Comparison of ENCODE assay signal across 8 mouse cellular contexts in genomic region chr1:153750054-153750453, GRCm38 (mm10). TPM values are rescaled to one million over a fixed set of nuclear protein-coding genes. Genes with fewer than 3 reads are reported as not detected.
DNase-seq lines count a peak whose midpoint lies in the region; ATAC-seq and TF ChIP-seq lines count a peak whose summit lies in the region.

No protein-coding gene starts in this region.

- no peak for TF ChIP-seq EP300 in stomach, postnatal 0 days (optimal IDR thresholded peaks at IDR 0.05)

- no peaks in the 10 kb centered on the region for H3K9me3 ChIP-seq in megakaryocyte, embryonic 14.5 days
- H3K9me3 ChIP-seq in forebrain, embryonic 15.5 days, result no peaks in the 10 kb centered on the region
- H3K9me3 ChIP-seq in liver, embryonic 15.5 days (replicated peaks), result no peaks in the 10 kb centered on the region
- H3K9me3 ChIP-seq in stomach, postnatal 0 days (ENCODE audit: control insufficient read depth, low read length), result no peaks in the 10 kb centered on the region

- peak overlapping the region; percentile 84 for H3K27ac ChIP-seq in forebrain, embryonic 15.5 days (replicated peaks)
- H3K27ac ChIP-seq in liver, embryonic 15.5 days (replicated peaks), result peak overlapping the region; percentile 92
- peak overlapping the region; percentile 67 for H3K27ac ChIP-seq in stomach, postnatal 0 days (replicated peaks)

- ATAC-seq in megakaryocyte, adult 5-6 weeks (ENCODE audit: poor library complexity, severe bottlenecking), result no peak
- 0 out of 2 replicates have a peak, but pooled peaks have one; percentile 9 for ATAC-seq in forebrain, embryonic 15.5 days (replicated peaks)
- peak; percentile 75 for ATAC-seq in liver, embryonic 15.5 days (ENCODE audit: insufficient read depth)
- no peak for ATAC-seq in stomach, postnatal 0 days (ENCODE audit: low FRiP score, low TSS enrichment)

- peaks cover 76% of the 10 kb centered on the region for H3K4me1 ChIP-seq in megakaryocyte, embryonic 14.5 days
- peaks cover 47% of the 10 kb centered on the region for H3K4me1 ChIP-seq in forebrain, embryonic 15.5 days
- peaks cover 69% of the 10 kb centered on the region for H3K4me1 ChIP-seq in liver, embryonic 15.5 days (replicated peaks)
- no peaks in the 10 kb centered on the region for H3K4me1 ChIP-seq in stomach, postnatal 0 days (replicated peaks; ENCODE audit: control insufficient read depth, insufficient read depth)

- peak overlapping the region; percentile 90 for H3K4me3 ChIP-seq in megakaryocyte, embryonic 14.5 days (replicated peaks)
- H3K4me3 ChIP-seq in forebrain, embryonic 15.5 days, result peak overlapping the region; percentile 46
- H3K4me3 ChIP-seq in liver, embryonic 15.5 days (replicated peaks), result peak overlapping the region; percentile 66
- peak overlapping the region; percentile 40; the same call in 1 of the 2 replicates for H3K4me3 ChIP-seq in stomach, postnatal 0 days (ENCODE audit: low read depth, low read length)

- no peak for TF ChIP-seq CTCF in stomach, postnatal 0 days (IDR thresholded peaks at IDR 0.05; ENCODE audit: low read depth)

- peak overlapping the region; percentile 73 for H3K9ac ChIP-seq in forebrain, embryonic 15.5 days (replicated peaks)
- peak overlapping the region; percentile 63 for H3K9ac ChIP-seq in liver, embryonic 15.5 days
- H3K9ac ChIP-seq in stomach, postnatal 0 days (ENCODE audit: low read length), result no peak overlapping the region

- H3K4me2 ChIP-seq in forebrain, embryonic 15.5 days (replicated peaks), result peak overlapping the region; percentile 51
- peak overlapping the region; percentile 78 for H3K4me2 ChIP-seq in liver, embryonic 15.5 days
- H3K4me2 ChIP-seq in stomach, postnatal 0 days (replicated peaks; ENCODE audit: low read depth), result peak overlapping the region; percentile 63

- peaks cover 20% of the 10 kb centered on the region for H3K36me3 ChIP-seq in megakaryocyte, embryonic 14.5 days (replicated peaks; ENCODE audit: low read length)
- H3K36me3 ChIP-seq in forebrain, embryonic 15.5 days, result 0 out of 2 replicates have a peak, but pooled peaks cover 5% of the 10 kb centered on the region
- H3K36me3 ChIP-seq in liver, embryonic 15.5 days (replicated peaks), result peaks cover 17% of the 10 kb centered on the region
- no peaks in the 10 kb centered on the region for H3K36me3 ChIP-seq in stomach, postnatal 0 days (ENCODE audit: control insufficient read depth, insufficient read depth, low read length)

- intact Hi-C loops in left cerebral cortex, postnatal 4 days (cut with DNase I), result no loop called here

- no peak for DNase-seq in stomach, postnatal 0 days (ENCODE audit: low spot score)
- no peak for DNase-seq in yolk sac, embryonic 10.5 days (ENCODE audit: low spot score)
- DNase-seq in left cerebral cortex, postnatal 4 days, result no peak
- no peak for DNase-seq in ovary, postnatal 14 days (ENCODE audit: low spot score)

- WGBS in forebrain, embryonic 15.5 days, result 45% methylated on average over 6 of the region's 6 CpGs
- 18% methylated on average over 6 of the region's 6 CpGs for WGBS in liver, embryonic 15.5 days (ENCODE audit: insufficient replicate concordance)
- 60% methylated on average over 6 of the region's 6 CpGs for WGBS in stomach, postnatal 0 days

- H3K27me3 ChIP-seq in megakaryocyte, embryonic 14.5 days (replicated peaks), result peaks cover 2% of the 10 kb centered on the region
- H3K27me3 ChIP-seq in forebrain, embryonic 15.5 days, result no peaks in the 10 kb centered on the region
- no peaks in the 10 kb centered on the region for H3K27me3 ChIP-seq in liver, embryonic 15.5 days
- no peaks in the 10 kb centered on the region for H3K27me3 ChIP-seq in stomach, postnatal 0 days (ENCODE audit: control insufficient read depth, insufficient read depth, low read length)

RNA-seq across cellular contexts. Expression of gene Rnasel, which starts 0.8 kb away (rescaled TPM):
- 2.3 and 3.2 TPM in 2 replicates for polyA plus RNA-seq in megakaryocyte, embryonic 14.5 days (2012; ENCODE audit: insufficient read depth, low replicate concordance)
- 50.2 and 54.4 TPM in 2 replicates for total RNA-seq in megakaryocyte, adult 5-6 weeks (2015)
- total RNA-seq in megakaryocyte, adult 5-6 weeks (2017), result 60.5 and 74.1 TPM in 2 replicates
- 42.5 and 44.4 TPM in 2 replicates for polyA plus RNA-seq in forebrain, embryonic 15.5 days (2015; fragmentation: Nextera tagmentation; extraction: Ambion mirVana)
- 24.5 and 26.2 TPM in 2 replicates for polyA plus RNA-seq in liver, embryonic 15.5 days (2015; fragmentation: Nextera tagmentation; extraction: Ambion mirVana)
- 11.8 TPM in 2 replicates for polyA plus RNA-seq in stomach, postnatal 0 days (2015; fragmentation: Nextera tagmentation; extraction: Ambion mirVana)
- 10 to 100 TPM; 33.7 to 34.4 TPM for total RNA-seq in left cerebral cortex, postnatal 4 days (2021)

RNA-seq across cellular contexts. Expression of gene Rgs16, which starts 9.9 kb away (rescaled TPM):
- polyA plus RNA-seq in megakaryocyte, embryonic 14.5 days (2012; ENCODE audit: insufficient read depth, low replicate concordance), result not detected in 2 replicates
- not detected in 2 replicates for total RNA-seq in megakaryocyte, adult 5-6 weeks (2015)
- total RNA-seq in megakaryocyte, adult 5-6 weeks (2017), result not detected in 2 replicates
- polyA plus RNA-seq in forebrain, embryonic 15.5 days (2015; fragmentation: Nextera tagmentation; extraction: Ambion mirVana), result 39.2 and 42.1 TPM in 2 replicates
- 1.1 and 2.6 TPM in 2 replicates for polyA plus RNA-seq in liver, embryonic 15.5 days (2015; fragmentation: Nextera tagmentation; extraction: Ambion mirVana)
- 2.3 and 2.7 TPM in 2 replicates for polyA plus RNA-seq in stomach, postnatal 0 days (2015; fragmentation: Nextera tagmentation; extraction: Ambion mirVana)
- total RNA-seq in left cerebral cortex, postnatal 4 days (2021), result 1 to 10 TPM; 7.2 to 7.8 TPM

Comparison
In these comparisons a context has a peak if more than half of its experiments do, and no peak if none do; other contexts are left out.
1. H3K4me3 ChIP-seq: peak in every context shown above with its lines; median percentile 90 in megakaryocyte, embryonic 14.5 days; 66 in liver, embryonic 15.5 days; 46 in forebrain, embryonic 15.5 days; 40 in stomach, postnatal 0 days.
2. ATAC-seq: peak in forebrain, embryonic 15.5 days (single experiment) and liver, embryonic 15.5 days (single experiment); none in megakaryocyte, adult 5-6 weeks (single experiment) and stomach, postnatal 0 days (single experiment).
3. RNA of gene Rgs16, which starts 9.9 kb away (polyA plus RNA-seq): 39.2 to 42.1 TPM in forebrain, embryonic 15.5 days; 2.3 to 2.7 TPM in stomach, postnatal 0 days, 1.1 to 2.6 TPM in liver, embryonic 15.5 days and not detected in megakaryocyte, embryonic 14.5 days; every median in the first group is over 10 times any median in the second.
4. Peak in every context shown above with its lines, with median percentiles within 50 percentile points of each other: H3K27ac ChIP-seq and H3K4me2 ChIP-seq.